Comparison of ENCODE assay signal across 8 mouse cellular contexts in the genomic region with DNA sequence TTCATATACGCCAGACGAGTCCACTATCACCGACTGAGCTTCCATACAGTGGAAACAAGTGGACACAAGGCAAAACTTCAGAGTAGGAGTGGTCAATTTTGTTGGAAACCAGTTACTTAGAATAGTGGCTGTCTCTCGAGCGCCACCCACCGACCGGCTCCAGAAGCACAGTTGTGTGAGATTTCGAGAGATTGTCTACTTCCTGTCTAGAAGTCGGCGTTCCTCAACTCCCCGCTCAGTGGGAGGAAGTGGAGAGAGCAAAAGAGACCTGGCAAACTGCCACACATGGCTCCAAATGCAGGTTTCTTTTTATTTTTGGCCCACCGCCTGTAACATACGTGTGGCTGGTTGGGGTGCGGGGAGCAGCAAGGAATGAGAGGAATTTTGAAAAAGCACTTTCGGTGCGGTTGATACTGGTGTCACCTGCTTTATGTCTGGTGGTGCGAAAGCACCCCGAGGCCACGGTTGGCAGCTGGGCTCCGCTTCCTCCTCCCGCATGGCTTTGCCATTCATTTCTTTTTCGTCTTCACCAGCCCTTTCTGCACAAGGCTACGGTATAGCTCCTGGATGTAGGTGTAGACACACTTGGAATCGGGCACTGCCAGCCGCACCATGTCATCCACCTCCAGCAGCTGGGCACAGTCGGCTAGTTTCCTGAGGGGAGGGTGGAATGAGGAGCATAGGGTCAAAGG. TPM values are rescaled to one million over a fixed set of nuclear protein-coding genes. Genes with fewer than 3 reads are reported as not detected.
DNase-seq lines count a peak whose midpoint lies in the region; ATAC-seq and TF ChIP-seq lines count a peak whose summit lies in the region.

No protein-coding gene starts in this region.

- no peaks in the 10 kb centered on the region for H3K36me3 ChIP-seq in forebrain, embryonic 11.5 days (ENCODE audit: control insufficient read depth, insufficient read depth, low read length)
- H3K36me3 ChIP-seq in heart, embryonic 15.5 days, result 0 out of 2 replicates have a peak, but pooled peaks cover 6% of the 10 kb centered on the region
- peaks cover 2% of the 10 kb centered on the region; the same call in 1 of the 2 replicates for H3K36me3 ChIP-seq in liver, embryonic 11.5 days (ENCODE audit: control insufficient read depth, insufficient read depth, low read length)
- no peaks in the 10 kb centered on the region for H3K36me3 ChIP-seq in myocyte (ENCODE audit: control insufficient read depth, insufficient read depth)

- 43% methylated on average over 26 of the region's 26 CpGs for WGBS in forebrain, embryonic 11.5 days
- WGBS in heart, embryonic 15.5 days, result 20% methylated on average over 26 of the region's 26 CpGs
- WGBS in liver, embryonic 11.5 days, result 30% methylated on average over 26 of the region's 26 CpGs

- H3ac ChIP-seq in myocyte (ENCODE audit: control insufficient read depth, insufficient read length), result no peak overlapping the region

- no peaks in the 10 kb centered on the region for H3K27me3 ChIP-seq in forebrain, embryonic 11.5 days (ENCODE audit: control insufficient read depth, insufficient read depth, low read length)
- H3K27me3 ChIP-seq in heart, embryonic 15.5 days, result no peaks in the 10 kb centered on the region
- no peaks in the 10 kb centered on the region for H3K27me3 ChIP-seq in liver, embryonic 11.5 days (replicated peaks; ENCODE audit: control insufficient read depth, insufficient read depth, low read length)
- no peaks in the 10 kb centered on the region for H3K27me3 ChIP-seq in myocyte (ENCODE audit: control insufficient read depth, insufficient read depth, insufficient read length)

- no peak overlapping the region for H3K4me3 ChIP-seq in forebrain, embryonic 11.5 days (ENCODE audit: low read depth, low read length)
- peak overlapping the region; percentile 36 for H3K4me3 ChIP-seq in heart, embryonic 15.5 days
- H3K4me3 ChIP-seq in liver, embryonic 11.5 days (ENCODE audit: low read depth, low read length), result peak overlapping the region; percentile 25; the same call in 1 of the 2 replicates
- H3K4me3 ChIP-seq in myocyte, result no peak overlapping the region

- H3K9ac ChIP-seq in forebrain, embryonic 11.5 days (ENCODE audit: low read length), result no peak overlapping the region
- peak overlapping the region; percentile 35; the same call in 1 of the 2 replicates for H3K9ac ChIP-seq in heart, embryonic 15.5 days
- peak overlapping the region; percentile 30 for H3K9ac ChIP-seq in liver, embryonic 11.5 days (ENCODE audit: low read depth, low read length)

- no peak for TF ChIP-seq POLR2A in myocyte (IDR thresholded peaks at IDR 0.05; ENCODE audit: insufficient read length, low read depth)

- no peak overlapping the region for H3K27ac ChIP-seq in forebrain, embryonic 11.5 days (ENCODE audit: low read depth, low read length)
- peak overlapping the region; percentile 81 for H3K27ac ChIP-seq in heart, embryonic 15.5 days
- peak overlapping the region; percentile 67 for H3K27ac ChIP-seq in liver, embryonic 11.5 days (ENCODE audit: low read depth, low read length)

- H3K9me3 ChIP-seq in forebrain, embryonic 11.5 days (ENCODE audit: control insufficient read depth, low read length), result no peaks in the 10 kb centered on the region
- H3K9me3 ChIP-seq in heart, embryonic 15.5 days (replicated peaks), result no peaks in the 10 kb centered on the region
- H3K9me3 ChIP-seq in liver, embryonic 11.5 days (ENCODE audit: control insufficient read depth, low read length), result no peaks in the 10 kb centered on the region

- H3K4me1 ChIP-seq in forebrain, embryonic 11.5 days (replicated peaks; ENCODE audit: control insufficient read depth, insufficient read depth, low read length), result no peaks in the 10 kb centered on the region; the same call in 1 of the 2 replicates
- peaks cover 22% of the 10 kb centered on the region for H3K4me1 ChIP-seq in heart, embryonic 15.5 days (replicated peaks)
- peaks cover 22% of the 10 kb centered on the region for H3K4me1 ChIP-seq in liver, embryonic 11.5 days (replicated peaks; ENCODE audit: control insufficient read depth, insufficient read depth, low read length)

- peak; percentile 83 for DNase-seq in CD4-positive helper T cell, adult 2 months (ENCODE audit: low read depth, low spot score)
- peak; percentile 69 for DNase-seq in c-Kit-negative CD71-positive TER-119-positive erythroid progenitor cells, embryonic 14.5 days (ENCODE audit: low read depth, low spot score)
- DNase-seq in forebrain, embryonic 11.5 days (ENCODE audit: low spot score), result peak; percentile 93
- peak; percentile 87 for DNase-seq in kidney, postnatal 14 days
- DNase-seq in liver, embryonic 11.5 days (ENCODE audit: low spot score), result peak; percentile 83
- DNase-seq in spleen, postnatal 4 days (ENCODE audit: low spot score in 2 of 2), result peak; percentile 91 to 96

- peak overlapping the region; percentile 42 for H3K4me2 ChIP-seq in forebrain, embryonic 11.5 days (ENCODE audit: low read depth, low read length, severe bottlenecking)
- peak overlapping the region; percentile 63 for H3K4me2 ChIP-seq in heart, embryonic 15.5 days
- peak overlapping the region; percentile 63 for H3K4me2 ChIP-seq in liver, embryonic 11.5 days
- peak overlapping the region; percentile 62 for H3K4me2 ChIP-seq in myocyte (ENCODE audit: low read depth)

- H3K79me2 ChIP-seq in myocyte (ENCODE audit: control insufficient read depth, insufficient read depth), result no peaks in the 10 kb centered on the region

- ATAC-seq in forebrain, embryonic 11.5 days (replicated peaks; ENCODE audit: low FRiP score), result peak; percentile 78
- peak; percentile 58 for ATAC-seq in heart, embryonic 15.5 days (replicated peaks; ENCODE audit: insufficient number of reproducible peaks, insufficient read depth, low FRiP score, low read depth)
- ATAC-seq in liver, embryonic 11.5 days (replicated peaks; ENCODE audit: low FRiP score), result peak; percentile 22

TF ChIP-seq in myocyte, 11 proteins besides CTCF, POLR2A, EP300 and RAD21:
- TF ChIP-seq MAX (IDR thresholded peaks at IDR 0.05; ENCODE audit: low read depth) (no peak), USF1 (IDR thresholded peaks at IDR 0.05; ENCODE audit: low read depth) (no peak), SRF (IDR thresholded peaks at IDR 0.05; ENCODE audit: control insufficient read depth, insufficient read length, low read depth) (no peak), REST (IDR thresholded peaks at IDR 0.05; ENCODE audit: insufficient read depth, insufficient read length) (no peak), TCF3 (IDR thresholded peaks at IDR 0.05; ENCODE audit: insufficient read length, low read depth) (no peak), MYOD1 (IDR thresholded peaks at IDR 0.05; ENCODE audit: control insufficient read depth in 1 of 3, insufficient read length in 2 of 3, low read depth in 2 of 3) (no peak), TCF12 (IDR thresholded peaks at IDR 0.05; ENCODE audit: insufficient read depth, poor library complexity, severe bottlenecking) (no peak), CEBPB (IDR thresholded peaks at IDR 0.05; ENCODE audit: insufficient read depth, poor library complexity, severe bottlenecking) (no peak), MYOG (IDR thresholded peaks at IDR 0.05; ENCODE audit: control insufficient read depth in 1 of 3, insufficient read depth in 1 of 3, insufficient read length in 2 of 3, low read depth in 2 of 3) (no peak), E2F4 (IDR thresholded peaks at IDR 0.05; ENCODE audit: insufficient read depth) (no peak), POLR2AphosphoS2 (IDR thresholded peaks at IDR 0.05; ENCODE audit: insufficient read length, low read depth) (no peak)

RNA-seq across cellular contexts. Expression of a gene that starts 11.4 kb away (rescaled TPM):
- polyA plus RNA-seq in forebrain, embryonic 11.5 days (2014; fragmentation: Nextera tagmentation; extraction: Ambion mirVana), result not detected in 2 replicates
- polyA plus RNA-seq in heart, embryonic 15.5 days (2015; fragmentation: Nextera tagmentation; extraction: Ambion mirVana), result 0.25 and 0.38 TPM in 2 replicates
- polyA plus RNA-seq in liver, embryonic 11.5 days (2014; fragmentation: Nextera tagmentation; extraction: Ambion mirVana), result 0.25 TPM in 1 of 2 replicates, not detected in the other
- polyA plus RNA-seq in myocyte (2012; fragmentation: generic; extraction: Trizol), result 0.85 TPM

RNA-seq across cellular contexts. Expression of a gene that starts 12.4 kb away (rescaled TPM):
- polyA plus RNA-seq in forebrain, embryonic 11.5 days (2014; fragmentation: Nextera tagmentation; extraction: Ambion mirVana), result 36.6 and 38.4 TPM in 2 replicates
- 128 and 145 TPM in 2 replicates for polyA plus RNA-seq in heart, embryonic 15.5 days (2015; fragmentation: Nextera tagmentation; extraction: Ambion mirVana)
- polyA plus RNA-seq in liver, embryonic 11.5 days (2014; fragmentation: Nextera tagmentation; extraction: Ambion mirVana), result 112 and 114 TPM in 2 replicates
- polyA plus RNA-seq in myocyte (2012; fragmentation: generic; extraction: Trizol), result 16.2 TPM

RNA-seq across cellular contexts. Expression of a gene that starts 15.8 kb away (rescaled TPM):
- 43.0 and 43.4 TPM in 2 replicates for polyA plus RNA-seq in forebrain, embryonic 11.5 days (2014; fragmentation: Nextera tagmentation; extraction: Ambion mirVana)
- 76.6 TPM in 2 replicates for polyA plus RNA-seq in heart, embryonic 15.5 days (2015; fragmentation: Nextera tagmentation; extraction: Ambion mirVana)
- polyA plus RNA-seq in liver, embryonic 11.5 days (2014; fragmentation: Nextera tagmentation; extraction: Ambion mirVana), result 84.3 and 84.5 TPM in 2 replicates
- polyA plus RNA-seq in myocyte (2012; fragmentation: generic; extraction: Trizol), result 102 TPM

RNA-seq across cellular contexts. Expression of a gene that starts 27.6 kb away (rescaled TPM):
- polyA plus RNA-seq in forebrain, embryonic 11.5 days (2014; fragmentation: Nextera tagmentation; extraction: Ambion mirVana), result 22.0 and 27.5 TPM in 2 replicates
- 8.6 and 11.5 TPM in 2 replicates for polyA plus RNA-seq in heart, embryonic 15.5 days (2015; fragmentation: Nextera tagmentation; extraction: Ambion mirVana)
- 83.2 and 101 TPM in 2 replicates for polyA plus RNA-seq in liver, embryonic 11.5 days (2014; fragmentation: Nextera tagmentation; extraction: Ambion mirVana)
- 2.0 TPM for polyA plus RNA-seq in myocyte (2012; fragmentation: generic; extraction: Trizol)

RNA-seq across cellular contexts. Expression of a gene that starts 35.8 kb away (rescaled TPM):
- 30.4 and 35.7 TPM in 2 replicates for polyA plus RNA-seq in forebrain, embryonic 11.5 days (2014; fragmentation: Nextera tagmentation; extraction: Ambion mirVana)
- polyA plus RNA-seq in heart, embryonic 15.5 days (2015; fragmentation: Nextera tagmentation; extraction: Ambion mirVana), result 45.2 and 53.2 TPM in 2 replicates
- polyA plus RNA-seq in liver, embryonic 11.5 days (2014; fragmentation: Nextera tagmentation; extraction: Ambion mirVana), result 38.4 and 43.2 TPM in 2 replicates
- polyA plus RNA-seq in myocyte (2012; fragmentation: generic; extraction: Trizol), result 0.62 TPM

Comparison
In these comparisons a context has a peak if more than half of its experiments do, and no peak if none do; other contexts are left out.
1. ATAC-seq: peak in every context shown above with its lines; median percentile 78 in forebrain, embryonic 11.5 days; 58 in heart, embryonic 15.5 days; 22 in liver, embryonic 11.5 days.
2. H3K4me3 ChIP-seq: peak in heart, embryonic 15.5 days (single experiment) and liver, embryonic 11.5 days (single experiment); none in forebrain, embryonic 11.5 days (single experiment) and myocyte (single experiment).
3. Peak in every context shown above with its lines, with median percentiles within 50 percentile points of each other: DNase-seq and H3K4me2 ChIP-seq.